Mouse (Mus musculus) frontal cortex, adult 2 months (tissue): ENCODE data around the gene Wdr27. TPM values are rescaled to one million over a fixed set of nuclear protein-coding genes. Genes with fewer than 3 reads are reported as not detected.

ENCODE experiments used
- DNase-seq, 2 experiments: peaks; one replicate each; pipeline ENCODE4 v3.0.0; 2022; ENCODE audit warnings: low spot score in 1 of 2; ENCODE audit errors: extremely low spot score in 1 of 2
- polyA plus RNA-seq: library from polyadenylated mRNA; depleted of rRNA; stranded (reverse); fragments of >200 nt; gene quantifications from 2 replicates; pipeline ENCODE4 v1.2.3, GENCODE M21; 2012; rRNA removed

Gene Wdr27
- polyA plus RNA-seq, 1 experiment = 6.9 TPM

DNA sequence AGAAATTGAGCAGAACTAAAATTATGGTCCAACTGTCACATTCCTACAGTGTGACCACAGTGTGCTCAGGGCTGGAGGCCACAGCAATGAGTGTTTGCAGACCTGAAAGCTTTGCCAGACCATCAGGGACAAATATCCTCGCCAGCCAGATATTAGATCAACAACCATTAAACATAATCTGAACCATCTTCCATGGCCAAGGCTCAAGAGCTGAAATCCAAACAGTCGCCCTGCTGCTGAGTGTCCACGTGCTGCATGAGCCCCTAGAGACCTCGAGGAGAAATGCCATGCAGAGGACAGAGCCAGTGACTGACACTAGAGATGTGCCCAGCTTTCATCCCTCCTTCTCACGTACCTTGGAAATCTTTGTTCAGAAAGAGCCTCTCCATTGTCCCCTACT, 96.1 kb downstream of the Wdr27 start:
- no peak for DNase-seq

- peak in 1 of 2 experiments; percentile 71 for DNase-seq
These were observed 116.2 kb downstream of the Wdr27 start for GRCm38 (mm10) chr17:14826715-14827295.

DNA sequence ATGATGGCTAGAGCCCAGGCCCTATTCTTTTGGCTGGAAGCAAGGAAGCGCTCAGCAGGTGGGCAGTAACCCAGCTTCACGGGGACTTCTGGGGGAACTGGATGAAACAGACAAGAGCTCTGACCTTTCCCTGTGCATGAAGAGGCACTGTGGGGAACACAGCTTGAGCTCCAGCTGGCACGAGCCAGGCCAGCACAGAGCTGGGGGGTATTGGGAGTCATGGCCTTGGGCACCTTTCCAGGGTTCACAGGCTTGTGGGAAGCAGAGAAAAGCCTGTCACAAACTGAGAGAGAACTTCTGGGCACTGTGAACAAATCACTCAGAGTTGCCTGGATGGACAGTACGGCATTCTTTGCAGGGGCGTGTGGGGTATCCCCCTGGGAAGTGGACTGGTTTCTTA, 118.0 kb downstream of the Wdr27 start:
- peak in 1 of 2 experiments; percentile 4 for DNase-seq

DNA sequence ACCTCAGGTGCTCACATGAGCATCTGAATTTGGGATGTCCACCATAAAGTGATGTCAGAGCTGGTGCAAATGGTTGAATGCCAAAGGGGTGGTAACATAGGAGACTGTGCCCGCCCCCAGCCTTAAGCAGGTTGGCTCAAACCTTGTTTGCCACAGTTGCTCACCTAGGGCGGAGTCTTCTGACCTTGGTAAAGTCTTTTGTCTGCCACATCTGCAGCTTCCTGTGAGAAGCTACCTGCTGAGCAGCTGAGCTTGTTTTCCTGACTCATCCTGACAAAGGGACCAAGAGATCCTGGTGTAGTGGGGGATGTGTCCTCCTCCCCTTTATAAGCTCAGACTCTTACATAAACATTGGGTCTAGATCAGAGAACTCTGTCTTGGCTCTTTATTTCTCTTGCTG, 125.0 kb downstream of the Wdr27 start:
- DNase-seq = no peak

DNA sequence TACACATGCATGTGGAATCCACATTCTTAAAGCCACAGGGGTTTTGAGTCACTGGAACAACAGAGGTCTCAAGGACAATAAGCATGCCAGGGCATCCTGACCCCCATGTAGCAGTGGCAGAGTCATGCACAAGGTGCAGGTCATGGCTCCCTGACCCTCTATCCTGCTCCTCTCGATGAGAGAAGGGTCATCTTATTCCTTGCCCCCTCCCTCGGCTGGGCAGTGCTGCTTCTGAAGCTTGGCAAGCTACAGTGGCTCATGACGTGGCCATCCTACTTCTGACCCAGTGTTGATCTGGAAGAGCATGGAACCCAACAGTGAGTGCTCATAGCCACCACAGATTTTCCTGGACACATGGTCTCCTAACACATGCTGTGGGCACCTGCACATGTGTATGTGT, 126.9 kb downstream of the Wdr27 start:
- no peak for DNase-seq

GRCm38 (mm10) chr17:14815304-14815703, 127.7 kb downstream of the Wdr27 start:
- no peak for DNase-seq

DNA sequence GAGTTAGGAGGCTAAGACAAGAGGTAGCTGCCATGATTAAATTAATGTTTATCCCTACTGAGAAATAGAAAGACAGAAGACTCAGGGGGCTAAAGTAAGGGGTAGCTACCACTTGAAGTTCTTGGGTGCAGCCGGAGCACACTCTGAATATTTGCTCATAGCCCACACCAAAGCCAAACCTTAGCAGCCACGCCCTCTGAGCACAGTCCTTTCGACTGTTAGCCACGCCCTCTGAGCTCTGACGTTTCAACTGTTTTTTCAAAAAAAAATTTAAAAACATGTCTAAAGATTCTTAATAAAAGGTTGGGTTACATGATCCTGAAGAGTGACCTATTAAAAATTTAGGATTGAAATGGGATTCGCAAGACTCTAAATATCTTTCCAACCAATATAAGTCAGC, 130.3 kb downstream of the Wdr27 start:
- no peak for DNase-seq

DNA sequence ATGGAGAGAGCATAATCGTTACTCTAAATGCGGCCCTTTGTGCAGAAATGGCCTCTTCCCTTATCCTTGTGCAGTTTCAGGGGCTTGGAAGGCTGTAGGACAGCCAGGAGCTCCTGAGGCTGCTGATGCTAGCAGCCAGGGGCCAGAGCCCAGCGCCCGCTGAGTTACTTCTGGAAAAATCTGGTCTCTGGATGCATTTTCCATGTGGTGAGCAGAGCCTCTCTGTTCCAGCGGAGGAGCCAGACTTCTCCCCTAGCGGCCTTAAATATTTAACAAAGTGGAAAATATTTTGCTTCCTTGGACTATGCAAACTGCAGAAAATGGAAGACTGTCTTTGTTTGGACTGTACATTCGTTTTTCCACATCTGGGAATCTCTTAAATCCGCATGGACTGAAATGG, 130.9 kb downstream of the Wdr27 start:
- DNase-seq = no peak

- no peak for DNase-seq
These were observed 136.2 kb downstream of the Wdr27 start for GRCm38 (mm10) chr17:14806808-14807207.

DNA sequence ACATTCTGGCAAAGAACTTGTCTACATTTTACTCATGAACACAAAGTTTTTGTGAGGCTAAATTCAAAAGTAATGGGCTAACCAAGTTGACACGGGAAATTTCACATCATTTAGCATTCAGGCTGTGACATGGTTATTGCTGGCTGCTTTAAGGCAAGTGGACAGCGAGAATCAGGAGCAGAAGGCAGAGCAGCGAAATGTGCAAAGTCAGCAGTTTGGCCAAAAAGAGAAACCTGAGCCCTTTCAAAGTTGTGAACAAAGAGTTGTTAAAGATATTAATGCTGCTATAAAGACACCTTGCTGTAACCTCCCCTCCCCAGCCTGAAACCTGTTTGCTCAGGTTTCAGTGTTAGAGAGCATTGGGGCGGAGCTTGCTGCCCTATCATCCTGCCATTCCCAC, 143.7 kb downstream of the Wdr27 start:
- no peak for DNase-seq

DNA sequence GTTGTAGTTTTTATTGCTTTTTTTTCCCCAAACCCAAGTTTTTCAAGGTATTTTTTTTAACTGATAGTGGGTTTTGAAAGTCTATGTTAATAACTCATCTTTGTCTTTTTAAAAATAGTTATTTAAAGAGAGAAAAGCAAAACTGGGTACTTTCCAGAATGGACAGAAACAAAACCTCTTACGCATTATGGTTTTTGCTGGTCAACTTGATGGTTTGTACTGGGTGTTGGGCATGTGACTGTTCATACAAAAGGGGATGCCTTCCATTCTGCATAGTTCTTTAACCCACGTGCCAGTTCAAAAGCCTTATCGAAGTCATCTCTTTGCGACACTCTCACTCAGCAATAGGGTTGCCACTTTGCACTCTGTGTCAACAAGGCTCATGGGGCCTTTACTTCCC, 147.9 kb downstream of the Wdr27 start:
- no peak for DNase-seq

DNA sequence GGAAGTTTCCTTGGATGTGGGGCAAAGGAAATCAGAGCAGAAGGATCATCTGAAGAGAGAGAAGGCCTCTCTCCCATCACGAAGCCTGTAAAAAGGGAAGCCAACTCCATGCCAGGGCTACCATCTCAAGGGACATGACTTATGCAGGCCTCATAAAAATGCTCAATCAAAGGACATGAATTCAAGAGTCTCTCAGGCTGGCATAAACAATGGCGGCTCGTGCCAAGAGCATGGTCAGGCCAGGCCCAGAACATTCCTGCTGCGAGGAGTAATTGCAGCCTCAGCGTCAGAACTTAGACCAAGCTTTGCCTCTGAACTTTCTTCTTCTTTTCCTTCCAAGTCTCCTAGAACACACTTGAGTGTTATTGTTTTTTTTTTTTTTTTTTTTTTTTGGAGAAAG, 163.6 kb downstream of the Wdr27 start:
- no peak for DNase-seq

GRCm38 (mm10) chr17:14771339-14771738, 171.6 kb downstream of the Wdr27 start:
- DNase-seq = no peak

DNA sequence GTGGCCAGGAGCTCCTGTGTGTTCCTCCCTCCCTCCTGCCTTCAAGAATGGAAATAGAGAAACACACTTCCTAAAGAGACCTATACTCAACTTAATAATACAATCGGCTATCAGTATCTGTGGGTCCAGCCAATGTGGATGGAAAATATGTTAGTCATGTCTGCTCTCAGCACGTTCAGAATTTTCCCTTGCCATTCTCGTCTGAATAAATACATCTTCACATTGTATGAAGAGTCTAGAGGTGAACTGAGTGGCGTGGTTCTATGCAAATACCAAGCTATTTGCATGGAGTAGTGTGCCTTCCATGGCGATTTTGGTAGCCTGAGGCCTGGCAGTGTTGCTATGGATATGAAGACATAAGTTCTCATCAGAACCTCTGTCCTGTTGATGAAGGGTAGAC, 172.6 kb downstream of the Wdr27 start:
- no peak for DNase-seq

Other genes with a start within 250 kb of the Wdr27 start
- 6.6 and 8.6 TPM in 2 replicates for gene Thbs2, start 248.9 kb downstream of the Wdr27 start, polyA plus RNA-seq
- gene 1600012H06Rik, start within 50 bp of the Wdr27 start, polyA plus RNA-seq = 16.9 and 19.6 TPM in 2 replicates
- 52.0 and 55.6 TPM in 2 replicates for gene Phf10, start 18.1 kb upstream of the Wdr27 start, polyA plus RNA-seq
- 15.3 and 16.0 TPM in 2 replicates for gene 9030025P20Rik, start 35.3 kb upstream of the Wdr27 start, polyA plus RNA-seq
- gene Gm3417, start 35.6 kb upstream of the Wdr27 start, polyA plus RNA-seq = not detected in 2 replicates
- 8.5 and 9.2 TPM in 2 replicates for gene Gm3435, start 67.0 kb upstream of the Wdr27 start, polyA plus RNA-seq
- gene Ermard, start 98.0 kb upstream of the Wdr27 start, polyA plus RNA-seq = 71.7 and 72.2 TPM in 2 replicates
- 0.36 and 0.95 TPM in 2 replicates for gene Tcte3, start 98.3 kb upstream of the Wdr27 start, polyA plus RNA-seq
- 4.0 and 4.9 TPM in 2 replicates for gene Gm3448, start 98.4 kb upstream of the Wdr27 start, polyA plus RNA-seq